Mouse (Mus musculus) forebrain, embryonic 12.5 days (tissue): ENCODE results near the gene Itfg2. TPM values are rescaled to one million over a fixed set of nuclear protein-coding genes. Genes with fewer than 3 reads are reported as not detected.

ENCODE experiments used
- ATAC-seq: fragments of 200-750 bp; cut with Nextera tagmentation; 2 replicates; pipeline ENCODE4 v1.8.0; 2017; ENCODE audit warnings: moderate TSS enrichment; ENCODE audit not compliant: low FRiP score
- H3K27ac ChIP-seq: fragments of 300-500 bp; sonication (generic); 2 replicates; pipeline ENCODE4 v1.5.1; 2016; ENCODE audit warnings: mild to moderate bottlenecking
- H3K27me3 ChIP-seq: fragments of 300-500 bp; sonication (generic); 2 replicates; pipeline ENCODE4 v1.6.1; 2016; ENCODE audit warnings: mild to moderate bottlenecking
- H3K36me3 ChIP-seq: fragments of 300-500 bp; sonication (generic); replicated peaks from 2 replicates; pipeline ENCODE4 v1.6.1; 2016; ENCODE audit warnings: mild to moderate bottlenecking
- H3K4me1 ChIP-seq: fragments of 300-500 bp; sonication (generic); 2 replicates; pipeline ENCODE4 v1.6.1; 2016
- H3K4me2 ChIP-seq: fragments of 300-500 bp; sonication (generic); 2 replicates; pipeline ENCODE4 v1.6.1; 2016; ENCODE audit warnings: mild to moderate bottlenecking, moderate library complexity
- H3K4me3 ChIP-seq: fragments of 300-500 bp; sonication (generic); replicated peaks from 2 replicates; pipeline ENCODE4 v1.5.1; 2016; ENCODE audit warnings: mild to moderate bottlenecking
- H3K9ac ChIP-seq: fragments of 300-500 bp; sonication (generic); 2 replicates; pipeline ENCODE4 v1.6.1; 2016; ENCODE audit warnings: mild to moderate bottlenecking
- H3K9me3 ChIP-seq: fragments of 300-500 bp; sonication (generic); 2 replicates; pipeline ENCODE4 v1.6.1; 2016
- WGBS: fragments of 180-500 bp; shearing (Covaris S2); methylation state at CpG from one replicate; pipeline ENCODE4 v1.1.7; 2016; 5-methylcytosine and 5-hydroxymethylcytosine counted together
- polyA plus RNA-seq: library from polyadenylated mRNA; unstranded; fragments of >200 nt; fragmentation: Nextera tagmentation; extraction: Ambion mirVana; gene quantifications from 2 replicates; pipeline ENCODE4 v1.2.1, GENCODE M21; 2016

The Itfg2 gene
- polyA plus RNA-seq, 1 experiment from 2014 or later, result 37.2 TPM

DNA sequence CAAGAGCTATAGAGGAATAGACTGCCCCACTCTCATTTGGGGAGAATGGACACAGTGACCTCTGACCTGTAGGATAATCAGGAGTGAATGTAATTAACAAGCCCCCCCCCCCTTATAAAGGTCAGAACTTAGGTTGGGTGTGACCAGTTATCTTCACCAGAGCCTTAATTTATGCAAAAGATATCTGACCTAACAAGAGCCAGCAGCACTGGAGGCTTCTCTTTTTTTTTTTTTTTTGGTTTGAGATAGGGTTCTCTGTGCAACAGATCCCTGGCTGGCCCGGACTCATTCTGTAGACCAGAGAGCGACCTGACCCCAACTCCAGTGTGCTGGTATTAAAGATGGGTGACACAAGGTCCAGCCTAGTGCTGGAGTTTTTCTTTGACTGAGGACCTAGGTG, 4.6 kb upstream of the Itfg2 start:
- WGBS, result 93% methylated on average over 2 of the region's 2 CpGs
- Histone ChIP-seq H3K27ac (no peak overlapping the region), H3K36me3 (peaks cover 64% of the 10 kb centered on the region), H3K9me3 (no peaks in the 10 kb centered on the region), H3K9ac (no peak overlapping the region), H3K27me3 (no peaks in the 10 kb centered on the region), H3K4me1 (peaks cover 2% of the 10 kb centered on the region; the same call in 1 of the 2 replicates), H3K4me3 (no peak overlapping the region), H3K4me2 (no peak overlapping the region)
- no peak for ATAC-seq

DNA sequence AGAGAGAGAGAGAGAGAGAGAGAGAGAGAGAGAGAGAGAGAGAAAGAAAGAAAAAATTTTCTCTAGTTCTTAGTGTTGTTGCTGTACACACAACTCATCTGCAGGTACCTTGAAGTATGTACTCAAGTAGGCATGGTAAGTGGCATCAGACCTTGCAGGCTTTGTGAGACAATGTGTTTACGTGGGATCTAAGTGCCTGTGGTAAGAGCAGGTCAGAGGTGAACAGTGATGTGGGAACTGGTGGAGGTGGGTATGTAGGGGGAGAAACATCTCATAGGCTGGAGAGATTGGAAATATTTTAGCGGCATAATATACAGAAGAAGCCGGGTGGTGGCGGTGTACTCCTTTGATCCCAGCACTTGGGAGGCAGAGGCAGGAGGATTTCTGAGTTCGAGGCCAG, 2.8 kb upstream of the Itfg2 start:
- Histone ChIP-seq H3K9ac (no peak overlapping the region), H3K36me3 (peaks cover 47% of the 10 kb centered on the region), H3K4me2 (no peak overlapping the region), H3K27ac (no peak overlapping the region), H3K4me3 (no peak overlapping the region), H3K9me3 (no peaks in the 10 kb centered on the region), H3K4me1 (peaks cover 7% of the 10 kb centered on the region), H3K27me3 (no peaks in the 10 kb centered on the region)
- no peak for ATAC-seq
- WGBS, result 92% methylated on average over 5 of the region's 5 CpGs

DNA sequence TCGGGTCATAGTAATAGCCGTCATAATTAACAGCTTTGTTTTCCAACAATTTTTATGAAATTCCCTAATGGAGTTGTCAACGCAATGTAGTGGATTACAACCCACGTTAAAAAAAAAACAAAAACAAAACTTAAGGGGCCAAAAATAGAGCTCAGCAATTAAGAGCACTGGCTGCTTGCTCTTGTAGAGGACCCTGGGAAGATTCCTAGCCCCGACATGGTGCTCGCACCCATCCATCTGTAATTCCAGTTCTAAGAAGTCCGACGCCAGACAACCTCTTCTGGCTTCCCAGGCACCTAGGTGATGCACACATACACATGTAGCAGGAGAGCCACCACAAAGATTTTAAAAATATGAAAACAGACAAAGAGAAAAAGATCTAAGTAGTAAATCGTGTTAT, 315 bp upstream of the Itfg2 start:
- H3K4me1 ChIP-seq, result peaks cover 7% of the 10 kb centered on the region
- peaks cover 29% of the 10 kb centered on the region for H3K36me3 ChIP-seq
- no peaks in the 10 kb centered on the region for H3K9me3 ChIP-seq
- 0 out of 2 replicates have a peak, but pooled peaks have one; percentile 2 for ATAC-seq
- H3K4me3 ChIP-seq, result peak overlapping the region; percentile 62
- peak overlapping the region; percentile 66 for H3K4me2 ChIP-seq
- no peaks in the 10 kb centered on the region for H3K27me3 ChIP-seq
- no peak overlapping the region for H3K27ac ChIP-seq
- 16% methylated on average over 9 of the region's 9 CpGs for WGBS
- H3K9ac ChIP-seq, result peak overlapping the region; percentile 66

DNA sequence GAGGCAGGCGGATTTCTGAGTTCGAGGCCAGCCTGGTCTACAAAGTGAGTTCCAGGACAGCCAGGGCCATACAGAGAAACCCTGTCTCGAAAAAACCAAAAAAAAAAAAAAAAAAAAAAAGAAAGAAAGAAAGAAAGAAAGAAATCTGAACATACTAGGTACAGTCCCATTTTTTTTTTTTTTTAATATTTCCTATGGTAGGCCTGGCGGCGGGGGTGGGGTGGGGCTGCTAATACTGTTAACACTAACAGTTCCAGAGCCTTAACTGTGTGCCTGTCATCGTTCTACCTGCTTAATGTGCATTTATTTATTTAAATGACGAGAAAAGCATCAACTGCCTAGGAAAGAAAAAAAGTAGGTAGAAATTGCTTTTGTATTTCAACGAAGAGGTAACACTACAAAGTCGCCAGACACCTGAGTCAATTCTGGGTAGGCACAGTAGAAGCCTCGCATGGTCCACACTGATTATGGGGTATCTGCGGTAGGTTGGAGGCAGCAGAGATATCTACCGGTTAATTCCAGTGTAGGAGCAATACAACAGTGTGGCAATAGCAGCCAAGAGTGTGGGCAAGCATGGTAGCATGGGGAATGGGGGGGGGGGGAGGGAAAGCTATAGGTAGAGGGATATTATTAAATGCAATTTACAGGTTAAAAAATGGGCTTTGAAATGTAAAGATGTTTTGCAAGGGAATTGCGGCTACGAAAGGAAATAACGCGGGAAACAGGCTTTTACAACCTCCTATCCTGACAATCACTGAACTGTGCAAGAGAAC, 1.0 kb downstream of the Itfg2 start:
- Histone ChIP-seq H3K4me3 (peak overlapping the region; percentile 62), H3K36me3 (peaks cover 17% of the 10 kb centered on the region), H3K4me1 (peaks cover 7% of the 10 kb centered on the region), H3K9me3 (no peaks in the 10 kb centered on the region), H3K27ac (peak overlapping the region; percentile 96), H3K27me3 (no peaks in the 10 kb centered on the region), H3K4me2 (peak overlapping the region; percentile 66), H3K9ac (peak overlapping the region; percentile 66)
- 0 out of 2 replicates have a peak, but pooled peaks have one; percentile 39 for ATAC-seq
- 57% methylated on average over 16 of the region's 16 CpGs for WGBS

DNA sequence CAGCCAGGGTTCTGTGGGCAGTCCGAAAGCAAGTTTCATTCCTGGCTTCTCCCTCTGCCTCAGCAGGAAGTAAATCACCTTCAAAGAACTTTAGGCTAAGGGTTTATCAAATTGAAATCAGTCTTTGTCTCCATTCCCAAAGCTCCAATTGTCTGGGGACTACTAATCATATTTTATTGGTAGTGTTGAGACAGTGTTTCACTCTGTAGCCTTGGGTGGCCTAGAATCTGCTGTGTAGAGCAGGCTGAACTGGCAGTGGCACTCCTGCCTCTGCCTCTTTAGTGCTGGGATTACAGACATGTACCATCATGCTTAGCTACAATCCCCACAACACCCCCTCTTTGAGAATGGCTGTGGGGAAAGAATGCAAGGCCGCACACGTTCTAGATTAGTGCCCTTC, 3.3 kb downstream of the Itfg2 start:
- Histone ChIP-seq H3K4me3 (no peak overlapping the region), H3K9ac (no peak overlapping the region), H3K9me3 (no peaks in the 10 kb centered on the region), H3K27ac (no peak overlapping the region), H3K27me3 (no peaks in the 10 kb centered on the region), H3K36me3 (0 out of 2 replicates have a peak, but pooled peaks cover 6% of the 10 kb centered on the region), H3K4me2 (no peak overlapping the region), H3K4me1 (peaks cover 7% of the 10 kb centered on the region)
- 95% methylated on average over 3 of the region's 3 CpGs for WGBS
- no peak for ATAC-seq

DNA sequence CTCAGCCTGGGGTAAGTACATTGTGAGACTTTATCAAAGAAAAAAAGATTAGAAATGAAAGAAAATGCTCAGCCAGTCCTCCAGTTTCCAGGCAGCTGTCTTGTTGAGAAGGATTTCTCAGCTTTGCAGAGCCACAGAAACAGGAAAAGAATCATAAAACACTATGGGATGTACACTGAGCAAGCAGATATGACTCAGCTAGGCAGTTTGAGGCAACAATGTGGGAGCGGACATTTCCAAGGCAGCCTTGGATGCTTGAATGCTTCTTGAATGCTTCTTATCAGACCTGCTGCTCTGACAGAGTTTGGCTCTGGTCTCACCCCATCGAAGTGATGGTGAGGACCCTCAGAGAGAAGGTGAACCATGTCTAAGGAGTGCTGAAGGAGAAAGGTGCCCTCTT, 3.7 kb downstream of the Itfg2 start:
- Histone ChIP-seq H3K27me3 (no peaks in the 10 kb centered on the region), H3K4me2 (no peak overlapping the region), H3K4me1 (peaks cover 7% of the 10 kb centered on the region), H3K36me3 (0 out of 2 replicates have a peak, but pooled peaks cover 6% of the 10 kb centered on the region), H3K4me3 (no peak overlapping the region), H3K9me3 (no peaks in the 10 kb centered on the region), H3K9ac (no peak overlapping the region), H3K27ac (no peak overlapping the region)
- 95% methylated on average over 2 of the region's 2 CpGs for WGBS
- ATAC-seq, result no peak

DNA sequence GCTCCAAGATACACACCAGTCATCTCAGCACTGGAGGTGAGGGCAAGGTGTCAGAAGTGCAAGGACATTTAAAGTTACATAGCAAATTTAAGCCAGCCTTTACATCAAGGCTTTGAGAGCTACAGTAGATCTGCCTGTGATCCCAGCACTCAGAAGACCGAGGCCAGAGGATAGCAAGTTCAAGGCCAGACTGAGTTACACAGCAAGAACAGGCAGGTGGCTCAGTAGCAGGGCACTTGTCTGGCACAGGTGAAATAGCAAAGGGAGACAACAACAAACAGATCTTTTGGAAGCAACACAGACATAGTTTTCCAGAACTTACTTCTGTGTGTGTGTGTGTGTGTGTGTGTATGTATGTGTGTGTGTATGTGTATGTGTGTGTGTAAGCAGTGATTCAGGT, 6.7 kb downstream of the Itfg2 start:
- ATAC-seq, result no peak
- Histone ChIP-seq H3K27me3 (no peaks in the 10 kb centered on the region), H3K9ac (no peak overlapping the region), H3K36me3 (peaks cover 19% of the 10 kb centered on the region), H3K9me3 (no peaks in the 10 kb centered on the region), H3K4me3 (no peak overlapping the region), H3K27ac (no peak overlapping the region), H3K4me1 (no peaks in the 10 kb centered on the region), H3K4me2 (no peak overlapping the region)
- 90% methylated on average over 1 of the region's 1 CpGs for WGBS

DNA sequence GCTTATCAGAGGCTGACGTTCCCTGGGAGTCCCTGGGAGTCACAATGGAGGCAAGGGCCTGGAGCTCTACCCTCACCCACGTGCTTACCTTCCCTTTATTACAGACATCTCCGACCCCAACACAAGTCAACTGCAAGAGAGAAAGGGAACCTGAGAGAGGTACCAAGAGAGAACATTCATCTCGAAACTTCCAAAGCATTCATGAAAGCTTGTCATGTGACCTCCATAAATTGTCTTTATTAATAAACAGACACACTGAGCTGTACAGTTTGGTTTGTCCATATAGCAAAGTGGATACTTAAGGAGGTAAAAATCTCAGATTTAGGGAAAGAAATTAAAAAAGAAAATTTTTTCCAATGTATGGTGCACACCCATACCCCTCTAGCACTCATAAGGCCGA, 8.6 kb downstream of the Itfg2 start:
- Histone ChIP-seq H3K4me3 (no peak overlapping the region), H3K36me3 (peaks cover 37% of the 10 kb centered on the region), H3K4me1 (no peaks in the 10 kb centered on the region), H3K4me2 (no peak overlapping the region), H3K27me3 (no peaks in the 10 kb centered on the region), H3K9me3 (no peaks in the 10 kb centered on the region), H3K9ac (no peak overlapping the region), H3K27ac (no peak overlapping the region)
- ATAC-seq, result no peak
- 84% methylated on average over 5 of the region's 5 CpGs for WGBS

DNA sequence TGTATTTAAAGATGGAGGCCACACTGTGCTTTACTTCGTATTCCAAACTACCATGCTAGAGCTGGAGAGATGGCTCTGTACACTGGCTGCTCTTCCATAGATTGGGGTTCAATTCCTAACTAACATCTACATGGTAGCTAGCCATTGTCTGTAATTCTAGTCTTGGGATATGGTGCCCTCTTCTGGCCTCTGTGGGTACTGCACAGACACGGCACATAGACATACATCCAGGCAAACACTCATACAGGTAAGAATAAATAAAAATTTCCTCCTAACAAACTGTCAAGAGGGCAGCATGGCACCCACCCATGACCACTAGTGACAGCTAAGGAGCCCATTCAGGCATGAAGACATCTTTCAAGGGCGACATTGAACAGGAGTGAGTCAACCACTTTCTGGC, 13.6 kb downstream of the Itfg2 start:
- no peak overlapping the region for H3K4me3 ChIP-seq
- H3K36me3 ChIP-seq, result peaks cover 80% of the 10 kb centered on the region
- no peak overlapping the region for H3K4me2 ChIP-seq
- no peaks in the 10 kb centered on the region for H3K9me3 ChIP-seq
- no peak overlapping the region for H3K9ac ChIP-seq
- peak; percentile 56 for ATAC-seq
- H3K27ac ChIP-seq, result no peak overlapping the region
- WGBS, result 18% methylated on average over 3 of the region's 3 CpGs
- H3K4me1 ChIP-seq, result no peaks in the 10 kb centered on the region
- H3K27me3 ChIP-seq, result no peaks in the 10 kb centered on the region

DNA sequence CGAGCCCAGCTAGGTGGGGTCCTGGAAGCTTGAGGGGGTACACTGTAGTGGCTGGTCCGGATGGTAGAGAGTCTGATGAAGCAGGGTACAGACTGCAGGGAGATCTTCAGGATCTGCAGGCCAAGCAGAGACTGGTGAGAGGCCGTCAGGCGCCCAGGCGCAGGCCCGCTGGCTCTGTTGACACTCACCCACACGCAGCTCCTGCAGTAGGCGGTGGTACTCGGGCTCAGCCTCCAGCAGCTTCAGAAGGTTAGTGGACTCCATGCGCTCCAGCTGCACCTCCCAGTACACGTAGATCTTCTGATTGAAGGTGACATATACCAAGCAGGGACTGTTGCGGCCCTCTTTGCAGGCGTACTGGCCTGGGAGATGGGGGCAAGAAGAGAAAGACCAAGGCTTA, 14.4 kb downstream of the Itfg2 start:
- WGBS, result 95% methylated on average over 13 of the region's 13 CpGs
- Histone ChIP-seq H3K27ac (no peak overlapping the region), H3K4me3 (no peak overlapping the region), H3K4me1 (no peaks in the 10 kb centered on the region), H3K9ac (no peak overlapping the region), H3K9me3 (no peaks in the 10 kb centered on the region), H3K36me3 (peaks cover 80% of the 10 kb centered on the region), H3K27me3 (no peaks in the 10 kb centered on the region), H3K4me2 (no peak overlapping the region)
- ATAC-seq, result 0 out of 2 replicates have a peak, but pooled peaks have one; percentile 11

DNA sequence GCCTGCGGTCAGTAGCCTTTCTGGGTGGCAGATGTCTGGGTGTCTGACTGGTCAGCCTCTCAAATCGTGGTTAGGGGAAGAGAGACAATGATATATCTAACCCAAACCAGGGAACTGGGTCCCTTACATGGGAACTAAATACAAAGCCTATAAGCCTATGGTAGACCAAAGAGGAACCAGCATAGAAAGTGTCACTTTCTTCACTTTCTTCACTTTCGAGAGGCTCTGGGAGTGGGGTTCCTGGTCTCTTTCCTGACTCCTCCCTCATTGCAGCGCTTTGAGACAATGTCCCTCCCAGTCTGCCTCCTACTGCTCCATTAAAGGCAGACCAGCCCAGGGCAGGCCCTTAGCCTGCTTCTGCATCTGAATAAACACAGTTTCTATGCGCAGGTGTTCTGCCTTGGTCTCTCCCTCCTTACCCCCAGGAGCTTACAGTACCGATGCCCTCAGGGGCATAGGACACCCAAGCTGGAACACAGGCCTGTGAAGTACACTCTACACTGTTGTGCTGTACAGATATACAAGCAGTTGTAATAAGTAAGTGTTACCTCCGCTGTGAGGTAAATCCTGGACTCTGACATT, 16.1 kb downstream of the Itfg2 start:
- 84% methylated on average over 7 of the region's 7 CpGs for WGBS
- Histone ChIP-seq H3K4me1 (no peaks in the 10 kb centered on the region), H3K27me3 (no peaks in the 10 kb centered on the region), H3K9ac (no peak overlapping the region), H3K27ac (no peak overlapping the region), H3K36me3 (peaks cover 78% of the 10 kb centered on the region), H3K9me3 (no peaks in the 10 kb centered on the region), H3K4me2 (no peak overlapping the region), H3K4me3 (no peak overlapping the region)
- no peak for ATAC-seq

DNA sequence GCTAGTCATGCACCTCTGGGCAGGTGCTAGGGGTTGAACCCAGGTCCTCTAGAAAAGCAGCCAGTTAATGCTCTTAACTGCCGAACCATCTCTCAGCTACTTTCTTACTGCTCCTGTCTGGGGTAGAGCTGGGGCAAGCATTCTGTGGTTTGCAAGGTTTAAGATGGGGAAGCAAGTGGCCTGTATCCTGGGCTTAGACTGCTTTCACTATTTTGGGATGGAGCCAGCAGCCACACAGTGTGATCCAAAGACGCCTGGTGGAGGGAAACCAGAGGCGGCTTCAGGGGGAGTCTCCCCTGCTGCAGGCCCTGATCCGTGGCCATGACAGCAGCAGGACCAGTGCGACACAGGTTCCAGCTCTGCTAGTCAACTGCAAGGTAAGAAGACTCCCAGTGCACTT, 20.0 kb downstream of the Itfg2 start:
- Histone ChIP-seq H3K27ac (no peak overlapping the region), H3K27me3 (no peaks in the 10 kb centered on the region), H3K36me3 (peaks cover 38% of the 10 kb centered on the region), H3K4me3 (no peak overlapping the region), H3K9ac (no peak overlapping the region), H3K4me1 (peaks cover 4% of the 10 kb centered on the region; the same call in 1 of the 2 replicates), H3K4me2 (no peak overlapping the region), H3K9me3 (no peaks in the 10 kb centered on the region)
- 65% methylated on average over 5 of the region's 5 CpGs for WGBS
- ATAC-seq, result peak; percentile 24; the same call in 1 of the 2 replicates
